Mouse (Mus musculus) kidney, postnatal 0 days (tissue): ENCODE data around the gene Ralgps1. TPM values are rescaled to one million over a fixed set of nuclear protein-coding genes. Genes with fewer than 3 reads are reported as not detected.
A peak's percentile ranks its signal among the peaks of the same experiment; 100 is the strongest.
"Not testable (repeated sequence)": the region's sequence is repeated elsewhere in the genome, so short reads cannot be mapped to it uniquely, and the experiment has no call there.

Source experiments
- ATAC-seq: fragments of 200-750 bp; cut with Nextera tagmentation; replicated peaks from 2 replicates; pipeline ENCODE4 v1.8.0; 2017; ENCODE audit warnings: low read depth, moderate number of reproducible peaks, moderate TSS enrichment, moderate library complexity; ENCODE audit not compliant: low FRiP score
- DNase-seq: peaks from one replicate; pipeline ENCODE4 v3.0.0-alpha.2; 2016; ENCODE audit warnings: low spot score
- H3K27ac ChIP-seq: fragments of 300-500 bp; sonication (generic); 2 replicates; pipeline ENCODE4 v1.5.1; 2014; ENCODE audit warnings: mild to moderate bottlenecking
- H3K27me3 ChIP-seq: fragments of 300-500 bp; sonication (generic); 2 replicates; pipeline ENCODE4 v1.6.1; 2014; ENCODE audit warnings: low read length, mixed read lengths; ENCODE audit not compliant: insufficient read depth
- H3K36me3 ChIP-seq: fragments of 300-500 bp; sonication (generic); 2 replicates; pipeline ENCODE4 v1.6.1; 2014; ENCODE audit warnings: low read length, mixed read lengths; ENCODE audit not compliant: insufficient read depth
- H3K4me1 ChIP-seq: fragments of 300-500 bp; sonication (generic); replicated peaks from 2 replicates; pipeline ENCODE4 v1.6.1; 2014; ENCODE audit warnings: antibody characterized with exemption, low read length, mixed read lengths; ENCODE audit not compliant: insufficient read depth
- H3K4me2 ChIP-seq: fragments of 300-500 bp; sonication (generic); 2 replicates; pipeline ENCODE4 v1.6.1; 2014; ENCODE audit warnings: mild to moderate bottlenecking, low read length, moderate library complexity, mixed read lengths
- H3K4me3 ChIP-seq: fragments of 300-500 bp; sonication (generic); replicated peaks from 2 replicates; pipeline ENCODE4 v1.5.1; 2014; ENCODE audit warnings: low read depth, low read length
- H3K9ac ChIP-seq: fragments of 300-500 bp; sonication (generic); 2 replicates; pipeline ENCODE4 v1.6.1; 2014; ENCODE audit warnings: low read depth, low read length
- H3K9me3 ChIP-seq: fragments of 300-500 bp; sonication (generic); replicated peaks from 2 replicates; pipeline ENCODE4 v1.6.1; 2016; ENCODE audit warnings: low read length, inconsistent platforms, mixed read lengths
- CTCF ChIP-seq: IDR thresholded peaks from 2 replicates; pipeline ENCODE4 v1.5.1; 2016; ENCODE audit warnings: antibody characterized with exemption, low read depth, mild to moderate bottlenecking, moderate library complexity
- WGBS: fragments of 180-500 bp; shearing (Covaris S2); extraction: QIAGEN DNeasy Blood & Tissue Kit; methylation state at CpG from one replicate; pipeline ENCODE4 v1.1.7; 2014; 5-methylcytosine and 5-hydroxymethylcytosine counted together
- polyA plus RNA-seq: library from polyadenylated mRNA; unstranded; fragments of >200 nt; fragmentation: Nextera tagmentation; extraction: Ambion mirVana; gene quantifications from 2 replicates; pipeline ENCODE4 v1.2.1, GENCODE M21; 2015

Gene Ralgps1
- polyA plus RNA-seq, 1 experiment from 2014 or later = 3.1 TPM

GRCm38 (mm10) chr2:33329622-33330021, 41.7 kb downstream of the Ralgps1 start:
- no peak for ATAC-seq
- Histone ChIP-seq H3K4me2 (no peak overlapping the region), H3K4me3 (no peak overlapping the region), H3K36me3 (no peaks in the 10 kb centered on the region), H3K4me1 (no peaks in the 10 kb centered on the region), H3K27ac (no peak overlapping the region), H3K9me3 (no peaks in the 10 kb centered on the region), H3K27me3 (no peaks in the 10 kb centered on the region), H3K9ac (no peak overlapping the region)
- no peak for TF ChIP-seq CTCF
- 83% methylated on average over 2 of the region's 3 CpGs for WGBS
- no peak for DNase-seq

- no peak overlapping the region for H3K9ac ChIP-seq
- WGBS = 96% methylated on average over 1 of the region's 1 CpGs
- no peak overlapping the region for H3K27ac ChIP-seq
- no peaks in the 10 kb centered on the region for H3K9me3 ChIP-seq
- no peaks in the 10 kb centered on the region for H3K4me1 ChIP-seq
- no peak overlapping the region for H3K4me3 ChIP-seq
- no peaks in the 10 kb centered on the region for H3K27me3 ChIP-seq
- peak; percentile 65 for TF ChIP-seq CTCF
- no peak overlapping the region for H3K4me2 ChIP-seq
- no peak for DNase-seq
- no peaks in the 10 kb centered on the region; the same call in 1 of the 2 replicates for H3K36me3 ChIP-seq
- ATAC-seq = no peak
Measured at GRCm38 (mm10) chr2:33328941-33329340, 42.3 kb downstream of the Ralgps1 start.

DNA sequence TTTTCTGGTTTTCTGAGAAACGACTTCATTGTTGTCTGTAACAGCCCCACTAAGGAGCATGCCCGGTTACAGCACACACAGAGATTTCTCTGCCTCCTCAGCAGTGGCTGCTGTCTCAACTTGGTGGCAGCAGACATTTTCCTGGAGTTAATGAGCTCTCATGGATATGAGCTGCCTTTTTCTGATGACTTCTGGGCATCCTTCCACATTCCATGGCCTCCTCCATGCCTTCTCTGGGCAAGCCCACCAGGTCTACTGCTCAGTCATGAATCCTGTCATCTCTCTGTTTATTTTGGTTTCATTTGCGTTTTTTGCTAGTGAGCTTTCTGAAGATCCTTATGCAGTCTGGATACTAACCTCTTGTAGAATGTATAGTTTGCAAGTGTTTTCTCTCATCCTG, 45.9 kb downstream of the Ralgps1 start:
- Histone ChIP-seq H3K4me2 (no peak overlapping the region), H3K9me3 (no peaks in the 10 kb centered on the region), H3K36me3 (peaks cover 3% of the 10 kb centered on the region; the same call in 1 of the 2 replicates), H3K27ac (no peak overlapping the region), H3K27me3 (no peaks in the 10 kb centered on the region), H3K4me3 (no peak overlapping the region), H3K9ac (no peak overlapping the region), H3K4me1 (no peaks in the 10 kb centered on the region)
- no peak for TF ChIP-seq CTCF
- 50% methylated on average over 3 of the region's 3 CpGs for WGBS
- DNase-seq = no peak
- no peak for ATAC-seq

- Histone ChIP-seq H3K36me3 (peaks cover 3% of the 10 kb centered on the region; the same call in 1 of the 2 replicates), H3K4me3 (no peak overlapping the region), H3K4me2 (no peak overlapping the region), H3K27me3 (no peaks in the 10 kb centered on the region), H3K4me1 (no peaks in the 10 kb centered on the region), H3K9ac (no peak overlapping the region), H3K27ac (no peak overlapping the region), H3K9me3 (no peaks in the 10 kb centered on the region)
- WGBS = 67% methylated on average over 8 of the region's 8 CpGs
- no peak for TF ChIP-seq CTCF
- peak; percentile 49; the same call in 1 of the 2 replicates for ATAC-seq
- no peak for DNase-seq
Measured at GRCm38 (mm10) chr2:33323799-33324595, 47.3 kb downstream of the Ralgps1 start.

GRCm38 (mm10) chr2:33323043-33323625, 48.2 kb downstream of the Ralgps1 start:
- H3K4me1 ChIP-seq, H3K4me3 ChIP-seq, H3K27me3 ChIP-seq, H3K36me3 ChIP-seq, DNase-seq, H3K27ac ChIP-seq, H3K4me2 ChIP-seq, H3K9ac ChIP-seq, ATAC-seq, H3K9me3 ChIP-seq: not testable (repeated sequence)
- 79% methylated on average over 9 of the region's 9 CpGs for WGBS

DNA sequence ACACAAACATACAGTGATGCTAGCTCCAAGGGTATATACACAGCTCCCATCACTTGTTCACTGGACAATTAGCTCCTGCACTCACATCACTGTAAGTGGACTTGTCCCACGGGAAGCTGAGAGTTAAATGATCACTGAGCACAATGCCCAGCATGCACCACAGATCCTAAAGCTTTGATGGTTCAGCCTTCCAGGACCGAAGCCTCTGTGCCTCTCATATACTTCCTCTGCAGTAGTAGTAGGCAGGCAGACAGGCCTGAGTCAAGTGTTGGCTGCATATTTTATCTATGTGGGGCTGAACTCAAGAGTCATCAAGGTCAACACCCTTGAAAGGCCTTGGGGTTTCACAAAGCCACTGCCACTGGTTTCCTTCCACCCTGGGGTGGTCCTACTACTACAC, 49.6 kb downstream of the Ralgps1 start:
- H3K27me3 ChIP-seq = no peaks in the 10 kb centered on the region
- no peak for DNase-seq
- TF ChIP-seq CTCF = no peak
- H3K4me1 ChIP-seq = no peaks in the 10 kb centered on the region
- no peak overlapping the region for H3K27ac ChIP-seq
- WGBS = 82% methylated on average over 2 of the region's 2 CpGs
- H3K4me3 ChIP-seq = no peak overlapping the region
- H3K36me3 ChIP-seq = peaks cover 3% of the 10 kb centered on the region; the same call in 1 of the 2 replicates
- no peak overlapping the region for H3K4me2 ChIP-seq
- no peak overlapping the region for H3K9ac ChIP-seq
- no peak for ATAC-seq
- no peaks in the 10 kb centered on the region for H3K9me3 ChIP-seq
